Mouse (Mus musculus): ENCODE measurements around the gene Ccl6. TPM values are rescaled to one million over a fixed set of nuclear protein-coding genes. Genes with fewer than 3 reads are reported as not detected.
"Not testable (repeated sequence)": the region's sequence is repeated elsewhere in the genome, so short reads cannot be mapped to it uniquely, and the experiment has no call there.

The Ccl6 gene
- total RNA-seq, 2 experiments from 2014 or later, result 7.0 to 9.3 TPM

- DNase-seq (ENCODE audit: low spot score in 2 of 2), result no peak
These were observed 29.1 kb downstream of the Ccl6 start for GRCm38 (mm10) chr11:83563754-83564153.

- DNase-seq (ENCODE audit: low spot score in 2 of 2), result no peak
These were observed 30.5 kb downstream of the Ccl6 start for GRCm38 (mm10) chr11:83562311-83562887.

GRCm38 (mm10) chr11:83560405-83560804 lies 32.5 kb downstream of the Ccl6 start:
- no peak for DNase-seq (ENCODE audit: low spot score in 2 of 2)

GRCm38 (mm10) chr11:83557074-83557473 lies 35.8 kb downstream of the Ccl6 start:
- no peak for DNase-seq (ENCODE audit: low spot score in 2 of 2)

GRCm38 (mm10) chr11:83556085-83556781 lies 36.7 kb downstream of the Ccl6 start:
- DNase-seq (ENCODE audit: low spot score in 2 of 2), result no peak

- DNase-seq (ENCODE audit: low spot score in 2 of 2), result no peak
These were observed 41.2 kb downstream of the Ccl6 start for GRCm38 (mm10) chr11:83551668-83552067.

GRCm38 (mm10) chr11:83551037-83551436 lies 41.9 kb downstream of the Ccl6 start:
- not testable (repeated sequence) for DNase-seq (ENCODE audit: low spot score in 2 of 2)

- DNase-seq (ENCODE audit: low spot score in 2 of 2), result no peak
These were observed 42.7 kb downstream of the Ccl6 start for GRCm38 (mm10) chr11:83550186-83550632.

GRCm38 (mm10) chr11:83544214-83544613 lies 48.7 kb downstream of the Ccl6 start:
- DNase-seq (ENCODE audit: low spot score in 2 of 2), result no peak

- DNase-seq (ENCODE audit: low spot score in 2 of 2), result no peak
These were observed 51.5 kb downstream of the Ccl6 start for GRCm38 (mm10) chr11:83541415-83541814.

- no peak for DNase-seq (ENCODE audit: low spot score in 2 of 2)
These were observed 52.0 kb downstream of the Ccl6 start for GRCm38 (mm10) chr11:83540931-83541330.

- DNase-seq (ENCODE audit: low spot score in 2 of 2), result no peak
These were observed 54.1 kb downstream of the Ccl6 start for GRCm38 (mm10) chr11:83538705-83539314.

Other genes starting within 250 kb of the Ccl6 start
- gene Rasl10b, start 183.9 kb downstream of the Ccl6 start, total RNA-seq (2021), result 10 to 100 TPM; 10.8 to 11.4 TPM
- gene Gas2l2, start 163.6 kb downstream of the Ccl6 start, total RNA-seq (2021), result under 1 TPM in 1 of 2 experiments, not detected in 1; 0.11 TPM
- under 1 TPM; 0.48 to 0.56 TPM for gene 1700020L24Rik, start 155.4 kb downstream of the Ccl6 start, total RNA-seq (2021)
- gene Mmp28, start 130.0 kb downstream of the Ccl6 start, total RNA-seq (2021), result 10 to 100 TPM; 17.5 to 18.8 TPM
- 10 to 100 TPM; 75.9 to 78.3 TPM for gene Taf15, start 120.0 kb downstream of the Ccl6 start, total RNA-seq (2021)
- not detected for gene Heatr9, start 70.9 kb downstream of the Ccl6 start, total RNA-seq (2021)
- gene Ccl5, start 62.6 kb downstream of the Ccl6 start, total RNA-seq (2021), result 1 to 10 TPM; 1.1 to 1.3 TPM
- gene Ccl9, start 14.5 kb downstream of the Ccl6 start, total RNA-seq (2021), result 1 to 10 TPM; 5.0 to 8.5 TPM
- not detected for gene Rpl9-ps1, start 52.5 kb upstream of the Ccl6 start, total RNA-seq (2021)
- under 1 TPM in 1 of 2 experiments, not detected in 1; 0.56 TPM for gene Ccl3, start 56.3 kb upstream of the Ccl6 start, total RNA-seq (2021)
- under 1 TPM in 1 of 2 experiments, not detected in 1; 0.51 TPM for gene Ccl4, start 69.5 kb upstream of the Ccl6 start, total RNA-seq (2021)
- under 1 TPM in 1 of 2 experiments, not detected in 1; 0.87 TPM for gene Wfdc17, start 110.9 kb upstream of the Ccl6 start, total RNA-seq (2021)
- gene Wfdc18, start 115.9 kb upstream of the Ccl6 start, total RNA-seq (2021), result not detected
- 1 to 10 TPM in 1 of 2 experiments, not detected in 1; 3.1 TPM for gene Wfdc21, start 153.9 kb upstream of the Ccl6 start, total RNA-seq (2021)
- gene Heatr6, start 160.6 kb upstream of the Ccl6 start, total RNA-seq (2021), result 10 to 100 TPM; 18.2 to 20.7 TPM

Measured in adrenal gland, postnatal 4 days (tissue).